Mouse (Mus musculus): ENCODE data around the gene N4bp1. TPM values are rescaled to one million over a fixed set of nuclear protein-coding genes. Genes with fewer than 3 reads are reported as not detected.

The N4bp1 gene
- polyA plus RNA-seq, 1 experiment, result 11.0 TPM

DNA sequence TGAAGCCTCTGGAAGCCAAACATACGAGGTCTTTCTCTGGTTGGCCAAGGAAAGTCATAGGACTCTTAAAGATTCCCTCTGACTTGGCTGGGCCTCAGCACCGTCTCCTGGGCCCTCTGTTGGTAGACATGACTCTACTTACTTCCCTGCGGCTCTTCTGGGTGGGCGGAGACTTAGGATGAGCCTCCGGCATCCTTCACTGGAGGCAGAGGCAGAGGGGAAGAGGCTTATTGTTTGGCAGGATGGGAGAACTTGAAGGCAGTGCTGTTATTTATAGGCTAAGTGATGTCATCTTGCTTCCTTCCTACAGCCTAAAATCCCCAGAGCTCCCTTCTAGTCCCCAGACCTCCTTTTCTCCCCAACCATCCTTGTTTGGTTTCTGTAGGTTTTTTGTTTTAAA lies 98.6 kb downstream of the N4bp1 start:
- Histone ChIP-seq H3K27me3 (ENCODE audit: control insufficient read depth, insufficient read depth, low read length) (no peaks in the 10 kb centered on the region), H3K36me3 (ENCODE audit: control insufficient read depth, insufficient read depth, low read length) (no peaks in the 10 kb centered on the region), H3K4me3 (ENCODE audit: extremely low read depth, insufficient read depth, insufficient read length) (no peak overlapping the region), H3K27ac (ENCODE audit: insufficient read depth, low read length) (no peak overlapping the region), H3K4me1 (ENCODE audit: control insufficient read depth, insufficient read depth, insufficient read length) (no peaks in the 10 kb centered on the region)
- TF ChIP-seq POLR2A (IDR thresholded peaks at IDR 0.05; ENCODE audit: low read depth, low read length) (no peak), CTCF (IDR thresholded peaks at IDR 0.05; ENCODE audit: extremely low read depth, insufficient read depth, insufficient read length, insufficient replicate concordance) (no peak)
- no peak for DNase-seq (ENCODE audit: low read depth in 1 of 2, low spot score in 2 of 2)
- 47% methylated on average over 5 of the region's 5 CpGs for WGBS

DNA sequence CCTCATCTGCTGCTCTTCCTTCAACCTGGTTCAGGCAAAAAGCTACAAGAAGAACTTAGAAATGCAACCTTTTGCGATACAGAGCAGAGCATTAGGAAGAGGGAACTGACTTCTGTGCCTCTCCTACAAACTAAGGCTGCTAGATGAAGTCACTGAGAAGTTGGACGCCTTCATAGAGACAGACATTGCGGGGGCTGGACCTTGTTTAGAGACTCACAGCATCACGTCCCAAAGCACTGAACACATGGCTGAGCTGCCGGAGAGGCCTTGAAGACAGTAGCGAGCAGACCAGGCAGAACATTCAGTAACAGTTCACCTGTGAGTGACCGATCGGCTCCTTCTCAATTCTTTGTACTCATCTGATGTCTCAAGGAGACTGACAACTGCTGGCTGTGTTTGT lies 104.0 kb downstream of the N4bp1 start:
- no peak overlapping the region for H3K4me3 ChIP-seq (ENCODE audit: extremely low read depth, insufficient read depth, insufficient read length)
- peaks cover 5% of the 10 kb centered on the region for H3K4me1 ChIP-seq (ENCODE audit: control insufficient read depth, insufficient read depth, insufficient read length)
- no peaks in the 10 kb centered on the region for H3K36me3 ChIP-seq (ENCODE audit: control insufficient read depth, insufficient read depth, low read length)
- no peak overlapping the region for H3K27ac ChIP-seq (ENCODE audit: insufficient read depth, low read length)
- no peak for DNase-seq (ENCODE audit: low read depth in 1 of 2, low spot score in 2 of 2)
- TF ChIP-seq POLR2A (IDR thresholded peaks at IDR 0.05; ENCODE audit: low read depth, low read length), result no peak
- TF ChIP-seq CTCF (IDR thresholded peaks at IDR 0.05; ENCODE audit: extremely low read depth, insufficient read depth, insufficient read length, insufficient replicate concordance), result no peak
- H3K27me3 ChIP-seq (ENCODE audit: control insufficient read depth, insufficient read depth, low read length), result no peaks in the 10 kb centered on the region
- WGBS, result 88% methylated on average over 8 of the region's 8 CpGs

DNA sequence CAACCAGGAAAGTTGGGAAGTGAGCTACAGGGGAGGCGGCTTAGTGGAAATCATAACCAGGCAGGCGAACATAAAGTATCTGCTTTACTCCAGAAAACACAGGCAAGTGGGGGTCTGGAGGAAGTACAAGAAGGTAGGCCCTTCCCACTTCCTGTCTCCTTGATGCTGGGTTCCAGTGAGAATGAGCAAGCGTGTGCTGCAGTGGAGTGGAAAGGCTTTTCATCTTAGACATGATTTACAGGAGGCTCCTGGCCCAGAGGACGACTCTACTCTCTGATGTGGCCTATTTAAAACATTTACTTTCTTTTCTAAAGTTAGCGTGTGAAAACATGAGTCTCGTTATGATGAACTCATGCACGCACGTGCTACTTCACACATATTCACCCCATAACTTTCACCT lies 105.9 kb downstream of the N4bp1 start:
- H3K36me3 ChIP-seq (ENCODE audit: control insufficient read depth, insufficient read depth, low read length), result no peaks in the 10 kb centered on the region
- H3K4me3 ChIP-seq (ENCODE audit: extremely low read depth, insufficient read depth, insufficient read length), result no peak overlapping the region
- H3K27ac ChIP-seq (ENCODE audit: insufficient read depth, low read length), result no peak overlapping the region
- no peak for DNase-seq (ENCODE audit: low read depth in 1 of 2, low spot score in 2 of 2)
- H3K27me3 ChIP-seq (ENCODE audit: control insufficient read depth, insufficient read depth, low read length), result no peaks in the 10 kb centered on the region
- WGBS, result 32% methylated on average over 8 of the region's 8 CpGs
- no peak for TF ChIP-seq POLR2A (IDR thresholded peaks at IDR 0.05; ENCODE audit: low read depth, low read length)
- no peak for TF ChIP-seq CTCF (IDR thresholded peaks at IDR 0.05; ENCODE audit: extremely low read depth, insufficient read depth, insufficient read length, insufficient replicate concordance)
- peaks cover 5% of the 10 kb centered on the region for H3K4me1 ChIP-seq (ENCODE audit: control insufficient read depth, insufficient read depth, insufficient read length)

DNA sequence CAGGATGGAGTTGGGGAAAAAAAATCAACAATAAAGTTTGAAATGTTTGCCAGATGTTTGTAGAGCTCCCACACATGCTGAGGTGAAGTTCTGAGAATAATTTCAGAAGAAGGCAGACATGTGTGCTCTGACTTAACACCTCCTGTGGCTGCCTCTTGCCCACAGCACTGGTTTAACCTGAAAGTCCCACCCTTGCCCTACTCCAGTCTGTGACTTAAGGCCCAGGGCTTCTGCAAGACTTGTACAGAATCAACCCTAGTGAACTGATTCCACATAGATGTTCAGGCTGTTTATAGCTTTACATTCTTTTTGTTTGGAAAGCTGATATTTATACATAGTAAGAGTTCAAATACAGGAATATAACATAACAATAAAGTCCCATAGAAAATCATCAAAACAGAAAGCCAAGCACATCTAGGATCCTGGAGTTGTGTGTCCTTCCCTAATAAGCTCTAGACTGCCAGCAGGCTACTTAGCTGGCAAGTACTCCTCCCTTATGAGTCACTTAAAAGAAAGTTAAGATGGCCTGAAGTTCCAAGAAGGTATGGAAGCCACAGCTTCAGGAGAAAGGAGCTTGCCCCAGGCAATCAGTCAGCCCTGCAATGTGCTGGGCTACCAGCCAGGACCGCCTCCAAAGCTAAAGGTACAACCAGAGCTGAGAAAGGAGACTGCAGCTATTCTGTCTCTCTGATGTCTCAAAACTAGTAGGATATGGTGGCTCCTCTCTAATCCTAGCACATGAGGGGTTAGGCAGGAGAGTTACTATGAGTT lies 114.9 kb downstream of the N4bp1 start:
- H3K36me3 ChIP-seq (ENCODE audit: control insufficient read depth, insufficient read depth, low read length), result no peaks in the 10 kb centered on the region
- no peaks in the 10 kb centered on the region for H3K4me1 ChIP-seq (ENCODE audit: control insufficient read depth, insufficient read depth, insufficient read length)
- no peak for DNase-seq (ENCODE audit: low read depth in 1 of 2, low spot score in 2 of 2)
- H3K27ac ChIP-seq (ENCODE audit: insufficient read depth, low read length), result no peak overlapping the region
- no peaks in the 10 kb centered on the region for H3K27me3 ChIP-seq (ENCODE audit: control insufficient read depth, insufficient read depth, low read length)
- TF ChIP-seq POLR2A (IDR thresholded peaks at IDR 0.05; ENCODE audit: low read depth, low read length) (no peak), CTCF (IDR thresholded peaks at IDR 0.05; ENCODE audit: extremely low read depth, insufficient read depth, insufficient read length, insufficient replicate concordance) (no peak)
- H3K4me3 ChIP-seq (ENCODE audit: extremely low read depth, insufficient read depth, insufficient read length), result no peak overlapping the region
- 92% methylated on average over 1 of the region's 1 CpGs for WGBS

DNA sequence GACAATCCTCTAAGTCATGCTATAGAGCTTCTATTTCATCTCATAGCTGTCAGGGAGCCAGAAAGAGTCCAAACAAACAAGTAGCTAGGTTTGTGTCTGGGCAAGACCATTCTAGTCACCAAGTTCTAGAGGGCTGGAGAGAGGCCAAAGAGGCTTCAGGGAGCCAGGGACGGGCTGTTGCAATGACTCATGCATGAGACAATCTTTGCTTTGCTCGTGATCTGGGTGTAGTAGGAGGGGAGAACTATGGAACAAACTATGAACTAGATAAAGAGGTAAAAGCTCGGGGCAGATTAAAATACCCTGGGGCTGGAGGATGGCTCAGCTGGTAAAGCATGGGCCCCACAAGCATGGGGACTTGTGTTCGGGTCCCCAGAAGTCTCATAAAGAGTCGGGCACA lies 116.6 kb downstream of the N4bp1 start:
- H3K4me1 ChIP-seq (ENCODE audit: control insufficient read depth, insufficient read depth, insufficient read length), result no peaks in the 10 kb centered on the region
- no peak for DNase-seq (ENCODE audit: low read depth in 1 of 2, low spot score in 2 of 2)
- H3K27me3 ChIP-seq (ENCODE audit: control insufficient read depth, insufficient read depth, low read length), result no peaks in the 10 kb centered on the region
- no peak overlapping the region for H3K4me3 ChIP-seq (ENCODE audit: extremely low read depth, insufficient read depth, insufficient read length)
- no peak overlapping the region for H3K27ac ChIP-seq (ENCODE audit: insufficient read depth, low read length)
- TF ChIP-seq POLR2A (IDR thresholded peaks at IDR 0.05; ENCODE audit: low read depth, low read length), result no peak
- TF ChIP-seq CTCF (IDR thresholded peaks at IDR 0.05; ENCODE audit: extremely low read depth, insufficient read depth, insufficient read length, insufficient replicate concordance), result no peak
- no peaks in the 10 kb centered on the region for H3K36me3 ChIP-seq (ENCODE audit: control insufficient read depth, insufficient read depth, low read length)
- 78% methylated on average over 5 of the region's 5 CpGs for WGBS

DNA sequence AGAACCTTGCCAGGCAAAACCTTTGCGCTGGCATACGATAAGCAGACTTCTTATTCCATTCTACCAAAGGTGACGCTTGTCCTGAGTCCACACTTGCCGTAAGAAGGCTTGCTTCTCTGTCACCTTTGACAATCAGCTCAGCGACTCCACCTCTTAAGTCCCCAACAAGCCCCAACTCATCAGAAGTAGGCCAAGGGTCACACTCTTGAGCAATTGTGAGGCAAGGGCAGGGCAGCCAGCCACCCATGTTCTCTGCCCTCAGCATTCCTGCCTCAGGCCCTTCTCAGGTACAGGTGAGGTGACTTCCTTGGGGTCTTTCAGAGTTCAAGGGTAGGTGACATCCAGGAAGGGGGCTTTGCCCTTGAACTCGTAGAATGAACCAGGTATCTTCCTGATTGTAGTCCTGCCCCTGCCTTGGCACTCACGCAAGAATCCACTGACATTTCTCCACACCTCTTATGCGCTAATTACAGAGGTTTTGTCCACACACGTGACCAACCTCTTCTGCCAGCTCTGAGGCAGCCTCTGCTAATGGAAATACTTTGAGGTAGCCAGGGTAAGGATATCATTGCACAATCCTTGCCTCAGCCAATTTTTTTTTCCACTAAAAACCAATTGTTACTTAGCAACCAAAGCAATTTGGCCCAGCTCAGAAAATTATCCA lies 118.4 kb downstream of the N4bp1 start:
- 88% methylated on average over 9 of the region's 9 CpGs for WGBS
- Histone ChIP-seq H3K27ac (ENCODE audit: insufficient read depth, low read length) (no peak overlapping the region), H3K36me3 (ENCODE audit: control insufficient read depth, insufficient read depth, low read length) (no peaks in the 10 kb centered on the region), H3K4me1 (ENCODE audit: control insufficient read depth, insufficient read depth, insufficient read length) (no peaks in the 10 kb centered on the region), H3K27me3 (ENCODE audit: control insufficient read depth, insufficient read depth, low read length) (no peaks in the 10 kb centered on the region), H3K4me3 (ENCODE audit: extremely low read depth, insufficient read depth, insufficient read length) (no peak overlapping the region)
- DNase-seq (ENCODE audit: low read depth in 1 of 2, low spot score in 2 of 2), result no peak
- TF ChIP-seq CTCF (IDR thresholded peaks at IDR 0.05; ENCODE audit: extremely low read depth, insufficient read depth, insufficient read length, insufficient replicate concordance) (no peak), POLR2A (IDR thresholded peaks at IDR 0.05; ENCODE audit: low read depth, low read length) (no peak)

DNA sequence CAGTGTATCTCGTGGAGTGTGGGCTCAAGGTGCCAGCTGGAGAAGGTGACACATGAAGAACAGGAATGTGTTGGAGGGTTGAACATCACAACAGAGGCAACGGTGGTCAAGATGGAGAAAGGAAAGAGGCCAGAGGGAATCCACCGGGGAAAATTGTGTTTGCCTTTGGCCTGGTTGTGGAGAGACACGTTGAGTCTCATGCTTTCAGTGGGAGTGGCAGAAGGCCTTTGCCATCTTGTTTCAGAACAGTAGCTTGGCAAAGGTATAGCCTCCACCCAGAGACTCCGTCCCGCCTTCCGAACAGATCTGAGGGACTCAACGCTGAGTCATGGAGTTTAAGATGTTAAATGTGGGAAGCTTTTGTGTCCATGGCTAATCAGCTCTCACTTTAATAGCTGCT lies 119.4 kb downstream of the N4bp1 start:
- Histone ChIP-seq H3K4me3 (ENCODE audit: extremely low read depth, insufficient read depth, insufficient read length) (no peak overlapping the region), H3K36me3 (ENCODE audit: control insufficient read depth, insufficient read depth, low read length) (no peaks in the 10 kb centered on the region), H3K4me1 (ENCODE audit: control insufficient read depth, insufficient read depth, insufficient read length) (no peaks in the 10 kb centered on the region), H3K27me3 (ENCODE audit: control insufficient read depth, insufficient read depth, low read length) (no peaks in the 10 kb centered on the region), H3K27ac (ENCODE audit: insufficient read depth, low read length) (no peak overlapping the region)
- TF ChIP-seq CTCF (IDR thresholded peaks at IDR 0.05; ENCODE audit: extremely low read depth, insufficient read depth, insufficient read length, insufficient replicate concordance) (no peak), POLR2A (IDR thresholded peaks at IDR 0.05; ENCODE audit: low read depth, low read length) (no peak)
- WGBS, result 95% methylated on average over 8 of the region's 8 CpGs
- no peak for DNase-seq (ENCODE audit: low read depth in 1 of 2, low spot score in 2 of 2)

Data from spleen, adult 2 months (tissue).